Mouse (Mus musculus) megakaryocyte-erythroid progenitor cell, adult 5-6 weeks (primary cell): Measurements from ENCODE around the gene Lhfpl5. TPM values are rescaled to one million over a fixed set of nuclear protein-coding genes. Genes with fewer than 3 reads are reported as not detected.
A peak's percentile ranks its signal among the peaks of the same experiment; 100 is the strongest.

Experiments used
- ATAC-seq: replicated peaks from 2 replicates; pipeline ENCODE4 v1.8.0; 2016; ENCODE audit warnings: mild to moderate bottlenecking, inconsistent platforms; ENCODE audit not compliant: severe bottlenecking, poor library complexity, low FRiP score, low TSS enrichment
- total RNA-seq, 2 experiments: library from RNA; stranded (forward) in 1 of 2; stranded (reverse) in 1 of 2; fragments of 200-1000, 215-1000 nt in 1 of 2; fragments of >200 nt in 1 of 2; fragmentation: Nextera tagmentation in 1 of 2; gene quantifications; 2 replicates each; pipeline ENCODE4 v1.2.3; 2014 to 2017

Lhfpl5 gene
- total RNA-seq, 2 experiments from 2014 or later = not detected

DNA sequence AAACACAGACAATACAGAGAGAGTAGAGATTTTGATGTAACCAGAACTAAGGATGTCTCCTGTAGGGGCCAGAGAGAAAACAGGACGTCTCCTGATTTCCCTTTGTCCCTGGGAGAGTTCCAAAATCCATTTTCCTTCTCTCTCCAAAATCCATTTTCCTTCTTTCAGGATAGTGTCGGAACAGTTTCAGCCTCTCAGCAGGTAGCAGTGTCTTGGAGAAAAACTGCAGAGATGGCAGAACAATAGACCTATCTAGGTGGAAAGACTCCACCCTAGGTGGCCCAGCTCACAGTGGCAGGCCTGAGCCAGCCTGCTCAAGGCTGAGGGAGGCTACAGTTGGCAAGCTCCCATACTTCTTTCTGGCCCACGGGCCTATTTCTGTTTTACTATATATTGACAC, 7.9 kb upstream of the Lhfpl5 start:
- ATAC-seq = no peak

DNA sequence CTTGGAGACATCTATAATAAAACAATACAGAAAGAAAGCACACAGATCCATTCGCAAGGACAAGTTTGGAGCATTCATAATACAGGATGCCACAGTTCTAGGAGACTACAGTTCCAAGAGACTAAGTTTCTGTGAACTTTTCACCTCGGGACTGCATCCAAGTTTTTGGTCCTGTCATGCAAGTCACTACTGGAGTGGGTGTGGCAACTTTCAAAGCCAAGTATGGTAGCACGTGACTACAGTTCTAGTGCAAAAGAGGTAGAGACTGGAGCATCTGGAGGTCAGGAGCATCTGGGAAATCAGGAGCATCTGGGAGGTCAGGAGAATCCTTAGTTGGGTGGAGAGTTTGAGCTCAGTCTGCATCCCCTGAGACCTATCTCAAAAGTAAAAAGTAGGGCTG, 3.6 kb upstream of the Lhfpl5 start:
- ATAC-seq = no peak

DNA sequence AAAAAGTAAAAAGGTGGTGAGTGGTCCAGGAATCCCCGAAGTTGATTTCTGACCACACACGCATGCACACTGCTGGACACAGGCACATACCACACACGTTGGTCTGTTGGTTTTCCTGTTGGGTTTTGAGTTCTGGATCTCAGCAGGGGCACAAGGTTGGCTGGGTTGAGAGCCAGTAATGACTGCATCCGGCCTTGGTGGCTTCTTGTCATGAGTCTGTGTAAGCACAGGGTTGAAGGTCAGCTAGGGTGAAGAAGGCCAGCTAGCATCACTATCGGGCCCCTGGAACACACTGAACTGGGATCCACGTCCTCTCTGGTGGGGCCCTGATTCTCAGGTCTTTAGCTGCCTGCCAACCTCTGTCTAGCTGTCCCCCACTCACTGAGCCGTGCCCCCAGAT, 2.9 kb upstream of the Lhfpl5 start:
- ATAC-seq = no peak

DNA sequence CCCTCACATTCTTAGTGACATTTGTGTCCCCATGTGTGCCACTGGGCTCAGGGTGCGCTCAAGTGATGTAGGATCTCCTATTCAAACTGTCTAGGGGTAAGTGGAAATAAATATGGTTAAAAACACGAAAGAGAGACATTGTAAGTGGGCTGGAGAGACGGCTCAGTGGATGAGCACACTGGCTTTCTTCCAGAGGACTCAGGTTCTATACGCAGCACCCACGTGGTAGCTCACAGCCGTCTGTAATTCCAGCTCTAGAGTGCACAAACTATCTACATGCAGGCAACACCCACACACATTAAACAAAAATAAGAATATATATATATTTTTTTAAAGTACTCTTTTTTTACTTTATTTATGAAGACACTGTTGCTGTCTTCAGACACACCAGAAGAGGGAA, 2.5 kb upstream of the Lhfpl5 start:
- no peak for ATAC-seq

DNA sequence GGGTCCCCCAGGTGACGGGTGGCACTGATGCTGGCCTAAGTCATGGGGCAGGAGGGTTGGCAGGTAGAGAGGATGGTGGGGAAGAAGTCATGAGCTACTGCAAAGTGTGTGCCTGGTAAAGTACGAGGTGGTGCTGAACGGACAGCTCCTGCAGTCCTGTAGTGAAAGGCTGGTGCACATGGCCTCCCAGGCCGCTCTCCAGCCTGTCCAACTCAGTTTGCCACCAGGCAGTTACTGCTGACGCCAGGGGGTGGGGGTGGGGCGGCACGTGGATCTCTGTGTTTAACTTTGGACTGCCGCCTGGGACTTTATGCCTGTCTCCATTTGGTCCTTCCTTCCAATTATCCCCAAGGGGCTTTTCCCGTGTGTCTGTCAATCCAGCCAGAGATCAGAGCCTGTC, 5.0 kb downstream of the Lhfpl5 start:
- peak; percentile 80 for ATAC-seq

DNA sequence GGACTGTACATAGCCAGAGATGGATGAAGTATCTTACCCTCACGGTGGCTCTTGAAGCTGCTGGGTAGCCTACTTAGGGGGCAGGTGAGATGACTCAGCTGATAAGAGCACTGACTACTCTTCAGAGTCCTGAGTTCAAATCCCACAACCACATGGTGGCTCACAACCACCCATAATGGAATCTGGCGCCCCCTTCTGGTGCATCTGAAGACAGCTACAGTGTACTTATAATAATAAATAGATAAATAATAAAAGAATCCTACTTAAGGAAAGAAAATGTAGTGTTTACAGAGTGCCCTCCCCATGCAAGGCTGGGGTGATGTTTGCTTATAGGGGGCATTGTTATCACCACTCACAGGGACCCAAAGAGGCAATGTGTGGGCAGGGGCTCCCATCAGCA, 5.6 kb downstream of the Lhfpl5 start:
- ATAC-seq = no peak

DNA sequence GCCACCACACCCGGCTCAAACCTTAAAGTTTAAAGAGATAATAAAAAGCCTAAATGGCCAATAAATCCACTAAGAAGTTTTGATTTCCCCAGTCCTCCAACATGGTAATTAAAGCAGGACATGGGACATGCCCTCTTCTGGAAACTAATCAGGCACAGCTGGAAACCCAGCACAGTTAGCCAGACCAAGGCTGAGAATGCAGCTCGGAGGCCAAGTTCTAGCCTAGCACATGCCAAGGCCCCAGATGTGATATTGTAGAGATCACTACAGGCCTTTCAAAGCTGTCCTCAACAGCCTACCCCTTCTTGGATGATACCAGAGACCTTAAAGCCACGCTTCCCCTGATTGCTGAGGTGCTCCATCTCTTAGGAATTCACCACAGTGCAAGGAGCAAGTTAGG, 11.1 kb downstream of the Lhfpl5 start:
- no peak for ATAC-seq

DNA sequence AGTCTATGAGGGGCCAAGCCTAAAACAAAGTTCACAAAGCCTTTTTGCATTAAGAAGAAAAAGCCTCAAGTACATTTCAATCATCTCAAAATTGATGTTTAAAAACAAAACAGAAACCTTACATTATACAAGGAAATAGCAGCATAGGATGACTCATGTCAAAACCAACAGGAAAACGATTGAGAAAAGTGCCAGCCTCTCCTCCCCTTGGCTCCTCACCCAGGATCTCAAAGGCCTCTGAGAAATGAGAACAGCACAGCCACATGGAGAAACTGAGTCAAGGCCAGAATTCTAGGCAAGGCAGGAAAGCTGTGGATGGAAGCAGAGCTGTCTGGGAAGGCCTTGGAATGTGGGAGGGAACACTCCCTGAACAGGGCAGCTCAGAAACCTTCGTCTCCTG, 13.2 kb downstream of the Lhfpl5 start:
- no peak for ATAC-seq

DNA sequence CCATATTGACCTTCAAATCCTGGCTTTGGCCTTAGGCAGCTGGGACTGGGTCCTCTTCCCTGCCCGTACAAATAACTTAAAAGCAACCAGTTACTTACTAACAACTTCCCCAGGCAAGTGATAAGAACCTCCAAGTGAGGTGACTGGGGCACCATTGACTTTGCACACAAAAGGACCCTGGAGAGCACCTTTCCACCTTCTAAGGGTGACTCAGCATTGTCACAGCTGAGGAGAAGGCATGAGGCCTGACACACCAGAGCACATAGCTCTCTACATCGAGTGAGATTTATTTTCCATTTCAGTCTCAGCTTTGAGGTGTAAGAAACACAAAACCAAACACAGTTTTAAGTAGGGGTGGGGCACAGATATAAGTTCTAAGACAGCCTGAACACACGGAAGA, 15.2 kb downstream of the Lhfpl5 start:
- no peak for ATAC-seq

DNA sequence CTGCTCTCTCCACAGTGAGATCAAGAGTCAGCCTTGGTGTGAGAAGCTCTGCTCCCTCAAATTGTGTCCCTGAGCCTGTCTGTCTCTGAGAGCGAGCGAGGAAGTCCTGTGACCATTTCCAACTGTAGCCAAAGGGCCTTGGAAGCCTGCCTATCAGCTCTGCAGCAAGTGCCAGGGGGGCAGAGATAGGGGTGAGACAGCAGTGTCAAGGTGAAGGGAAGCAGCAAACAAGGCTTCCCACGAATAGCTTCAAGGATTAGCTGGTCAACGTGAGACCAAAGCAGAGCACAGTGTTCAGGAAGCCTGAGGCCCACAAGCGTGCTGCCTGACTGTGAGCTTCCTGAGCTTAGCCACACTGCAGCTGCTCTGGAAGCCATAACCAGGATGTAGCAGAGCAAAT, 16.0 kb downstream of the Lhfpl5 start:
- ATAC-seq = peak; percentile 83

DNA sequence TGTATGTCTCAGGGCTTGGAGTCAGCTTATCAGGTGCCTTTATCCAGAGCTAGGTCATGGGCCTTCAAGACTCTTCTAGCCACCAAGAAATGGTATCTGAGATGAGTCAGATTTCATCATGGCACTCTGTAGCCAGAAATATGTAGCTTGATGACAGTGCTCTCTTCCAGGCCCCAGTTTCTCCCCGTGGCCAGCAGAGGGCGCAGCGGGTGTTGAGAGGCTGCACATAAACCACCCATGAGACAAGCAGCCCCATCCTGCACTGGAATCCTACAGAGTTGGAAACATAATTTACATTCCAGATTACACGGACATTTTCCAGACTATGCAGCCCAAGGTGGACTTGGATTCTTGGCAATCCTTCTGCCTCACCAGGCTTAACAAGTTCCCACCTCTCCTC, 17.6 kb downstream of the Lhfpl5 start:
- 0 out of 2 replicates have a peak, but pooled peaks have one; percentile 35 for ATAC-seq

DNA sequence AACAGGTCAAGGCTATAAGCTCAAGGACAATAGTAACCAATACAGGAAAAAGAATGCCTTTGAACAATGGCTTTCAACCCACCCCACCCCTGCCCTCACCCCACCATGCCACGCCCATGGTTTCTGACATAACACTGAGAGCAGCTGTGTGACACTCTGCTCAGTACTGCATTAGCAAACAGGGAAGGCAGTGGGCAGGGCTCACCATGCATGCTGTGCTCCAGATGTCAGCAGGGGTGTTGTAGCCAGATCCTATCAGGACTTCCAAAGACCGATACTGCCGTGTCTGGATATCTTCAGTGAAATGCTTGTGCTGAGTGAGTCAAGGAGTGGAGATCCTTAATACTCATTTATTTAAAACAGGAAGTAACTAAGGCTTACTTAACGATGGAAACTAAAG, 18.5 kb downstream of the Lhfpl5 start:
- 0 out of 2 replicates have a peak, but pooled peaks have one; percentile 20 for ATAC-seq

DNA sequence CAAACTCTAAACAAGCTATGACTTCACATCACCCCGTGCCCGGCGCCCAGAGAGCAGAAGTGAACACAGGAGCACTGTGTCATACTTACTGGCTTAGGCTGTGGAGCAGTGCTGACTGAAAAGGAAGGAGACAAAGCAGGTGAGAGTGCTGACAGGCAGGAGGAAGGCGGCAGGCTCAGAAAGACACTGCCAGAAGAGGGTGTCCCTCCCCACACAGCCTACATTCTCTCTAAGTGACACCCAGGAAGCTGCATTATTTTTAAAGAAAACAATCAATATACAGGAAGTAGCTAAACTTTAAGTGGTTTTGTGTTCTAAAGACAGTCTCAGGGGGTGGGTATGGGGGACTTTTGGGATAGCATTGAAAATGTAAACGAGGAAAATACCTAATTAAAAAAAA, 25.3 kb downstream of the Lhfpl5 start:
- no peak for ATAC-seq

DNA sequence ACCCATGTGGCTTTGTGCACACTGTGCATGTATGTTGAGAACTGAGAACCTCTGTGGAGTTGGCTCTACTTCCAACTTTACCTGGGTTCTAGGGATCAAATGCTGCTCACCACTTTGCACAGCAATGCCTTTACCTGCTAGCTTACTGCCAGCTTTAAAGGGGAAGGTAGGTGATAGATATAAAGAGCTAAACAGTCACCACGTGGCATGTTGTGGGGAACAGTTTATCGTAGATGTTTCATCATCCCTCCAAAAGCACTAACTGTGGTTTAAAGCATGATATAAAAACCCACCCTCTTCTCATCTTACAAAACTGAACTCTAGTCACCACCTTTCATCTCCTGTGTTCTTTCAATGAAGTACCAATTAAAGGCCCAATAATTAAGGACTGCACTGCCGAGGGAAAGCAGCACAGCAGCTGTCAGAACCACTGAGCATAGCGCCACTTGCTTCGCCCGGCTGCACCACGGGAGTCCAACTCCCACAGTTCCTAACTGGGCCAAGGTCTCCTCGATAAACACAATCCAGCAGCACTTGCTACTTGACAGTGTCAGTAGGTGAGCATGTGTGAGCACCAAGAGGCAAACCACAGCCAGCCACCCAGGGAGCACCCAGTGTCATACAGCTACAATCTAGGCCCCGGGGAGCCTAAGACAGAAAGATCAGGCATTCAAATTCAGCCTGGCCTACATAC, 26.3 kb downstream of the Lhfpl5 start:
- no peak for ATAC-seq

DNA sequence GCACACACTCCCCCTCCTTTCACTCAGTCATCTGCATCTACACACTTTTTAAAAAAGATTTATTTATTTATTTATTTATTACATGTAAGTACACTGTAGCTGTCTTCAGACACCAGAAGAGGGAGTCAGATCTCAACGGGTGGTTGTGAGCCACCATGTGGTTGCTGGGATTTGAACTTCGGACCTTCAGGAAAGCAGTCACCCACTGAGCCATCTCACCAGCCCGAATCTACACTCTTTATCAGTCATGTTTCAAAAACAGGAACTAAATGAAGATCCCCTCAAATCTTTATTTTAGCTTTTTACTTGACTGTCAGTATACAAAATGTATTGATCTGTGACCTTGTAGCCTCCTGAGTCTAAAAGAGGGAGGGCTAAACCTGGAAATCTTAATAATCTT, 34.1 kb downstream of the Lhfpl5 start:
- ATAC-seq = no peak

DNA sequence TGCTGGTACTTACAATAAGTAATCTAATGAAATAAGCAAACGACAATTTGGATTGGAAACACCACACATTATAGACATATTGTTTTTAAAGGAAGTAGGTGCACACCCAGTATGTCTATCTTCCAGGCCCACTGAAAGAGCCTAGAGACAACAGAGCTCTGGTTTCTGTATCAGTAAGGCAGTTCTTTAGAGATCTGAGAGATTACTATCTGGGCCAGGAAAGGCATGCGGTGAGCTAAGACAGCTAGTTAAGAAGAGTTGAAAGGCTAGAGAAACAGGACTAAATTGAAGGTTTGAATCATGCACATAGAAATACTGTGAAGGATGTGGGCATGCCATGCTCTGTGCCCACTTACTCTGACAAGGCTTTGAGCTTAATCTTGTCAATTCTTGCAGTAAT, 37.2 kb downstream of the Lhfpl5 start:
- no peak; the same call in 1 of the 2 replicates for ATAC-seq

DNA sequence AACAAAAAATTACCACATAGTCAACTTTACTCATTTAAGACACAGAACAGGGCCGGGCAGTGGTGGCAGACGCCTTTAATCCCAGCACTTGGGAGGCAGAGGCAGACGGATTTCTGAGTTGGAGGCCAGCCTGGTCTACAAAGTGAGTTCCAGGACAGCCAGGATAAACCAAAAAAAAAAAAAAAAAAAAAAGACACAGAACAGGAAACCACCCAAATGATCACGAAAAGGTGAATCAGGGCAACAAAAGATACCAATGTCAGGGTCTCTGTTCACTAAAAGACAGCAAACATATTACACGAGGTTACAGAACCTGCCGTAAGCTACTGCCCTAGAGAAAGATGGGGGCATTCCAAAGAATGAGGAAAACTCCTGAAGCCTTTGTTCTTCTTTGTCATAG, 37.7 kb downstream of the Lhfpl5 start:
- no peak for ATAC-seq

DNA sequence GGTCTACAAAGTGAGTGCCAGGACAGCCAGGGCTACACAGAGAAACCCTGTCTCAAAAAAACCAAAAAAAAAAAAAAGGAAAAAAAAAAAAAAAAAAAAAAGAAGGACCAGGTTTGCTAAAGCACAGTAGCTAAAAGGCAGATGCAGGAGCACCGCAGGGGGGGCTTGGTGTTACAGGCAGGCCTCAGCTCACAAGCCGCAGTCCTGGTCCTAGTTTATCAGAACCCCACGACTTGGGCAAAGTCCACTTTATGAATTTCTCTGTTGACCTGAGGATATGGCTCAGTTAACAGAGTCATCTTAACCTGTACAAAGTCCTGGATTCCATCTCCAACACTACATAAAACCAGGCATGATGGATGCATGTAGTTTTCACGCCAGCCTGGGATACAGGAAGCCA, 39.9 kb downstream of the Lhfpl5 start:
- ATAC-seq = no peak

DNA sequence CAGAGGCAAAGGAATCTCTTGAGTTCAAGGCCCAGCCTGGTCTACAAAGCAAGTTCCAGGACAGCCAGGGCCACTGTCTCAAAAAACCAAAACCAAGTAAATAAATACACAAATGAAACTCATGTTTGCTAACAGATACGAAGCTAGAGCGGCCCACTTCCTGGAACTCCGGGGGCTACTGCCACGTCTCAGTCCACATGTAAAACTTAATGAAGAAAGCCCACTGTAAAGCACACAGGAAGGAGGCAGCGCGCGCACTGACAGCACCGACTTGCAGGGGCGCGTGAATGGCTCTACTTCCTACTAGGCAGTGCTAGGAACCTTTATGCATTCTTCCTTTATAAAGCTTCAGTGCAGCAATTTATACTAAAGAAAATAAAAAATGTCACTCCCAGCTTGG, 42.2 kb downstream of the Lhfpl5 start:
- no peak for ATAC-seq

DNA sequence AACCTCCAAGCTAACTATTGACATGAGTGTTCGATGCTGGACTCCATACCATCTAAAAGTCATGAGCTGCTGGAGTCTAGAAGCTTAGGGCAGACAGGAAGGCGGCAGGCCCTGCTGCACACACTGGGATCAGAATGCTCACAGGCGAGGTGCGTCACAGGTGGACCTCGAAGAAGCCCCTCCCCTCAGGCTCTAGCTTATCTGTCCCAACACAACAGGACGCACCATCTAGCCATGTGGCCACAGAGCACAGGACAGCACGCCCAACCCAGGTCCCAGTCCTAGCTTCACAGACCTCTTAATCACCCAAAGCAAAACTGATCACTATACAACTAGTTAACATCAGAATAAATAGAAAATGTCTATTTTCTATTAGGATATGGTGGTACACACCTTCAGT, 42.7 kb downstream of the Lhfpl5 start:
- peak; percentile 74 for ATAC-seq

DNA sequence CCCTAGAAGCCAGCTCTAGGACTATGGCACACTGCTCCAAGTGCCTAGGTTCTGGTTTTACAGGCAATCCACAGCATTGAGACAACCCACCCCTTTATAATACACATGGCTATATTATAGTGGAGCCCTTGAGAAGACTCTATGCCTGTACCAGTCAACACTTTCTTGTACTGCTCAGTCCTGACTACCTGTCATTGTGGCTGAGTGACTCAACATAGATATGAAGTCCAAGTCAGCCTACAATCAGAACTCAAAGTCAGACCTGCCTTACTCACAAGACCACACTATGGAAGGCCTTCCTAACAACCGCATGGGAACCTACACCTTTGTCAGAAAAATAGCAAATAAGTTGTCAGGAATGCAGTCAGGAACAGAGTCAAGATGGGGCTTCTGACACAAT, 43.3 kb downstream of the Lhfpl5 start:
- ATAC-seq = no peak
